Mouse (Mus musculus) CH12.LX (cell line): ENCODE measurements around the gene Wsb2.

Experiments used
- CTCF ChIP-seq, 2 experiments: IDR thresholded peaks in 1 of 2; conservative IDR thresholded peaks in 1 of 2; 2 replicates each; pipeline ENCODE4 v1.5.1; 2011 to 2012; ENCODE audit warnings: low read depth in 2 of 2, low read length in 2 of 2, improper control_type of control experiment in 1 of 2, inconsistent platforms in 1 of 2, mild to moderate bottlenecking in 1 of 2, moderate library complexity in 1 of 2
- E2F4 ChIP-seq: IDR thresholded peaks from 2 replicates; pipeline ENCODE4 v1.6.1; 2011; ENCODE audit warnings: low read depth, low read length, improper control_type of control experiment; ENCODE audit not compliant: insufficient replicate concordance
- MAFK ChIP-seq: IDR thresholded peaks from 2 replicates; pipeline ENCODE4 v1.6.1; 2011; ENCODE audit warnings: low read length, improper control_type of control experiment; ENCODE audit not compliant: insufficient replicate concordance
- MAX ChIP-seq: IDR thresholded peaks from 2 replicates; pipeline ENCODE4 v1.6.1; 2011; ENCODE audit warnings: low read length, improper control_type of control experiment
- MAZ ChIP-seq: IDR thresholded peaks from 2 replicates; pipeline ENCODE4 v1.6.1; 2012; ENCODE audit warnings: low read depth, mild to moderate bottlenecking, inconsistent platforms, low read length, improper control_type of control experiment, moderate library complexity
- NRF1 ChIP-seq: IDR thresholded peaks from 2 replicates; pipeline ENCODE4 v1.6.1; 2014; ENCODE audit warnings: low read depth, mild to moderate bottlenecking, inconsistent platforms, low read length, improper control_type of control experiment, moderate library complexity
- POLR2A ChIP-seq: IDR thresholded peaks from 2 replicates; pipeline ENCODE4 v1.6.1; 2011; ENCODE audit warnings: low read depth, mild to moderate bottlenecking, improper control_type of control experiment, low read length
- RCOR1 ChIP-seq: conservative IDR thresholded peaks from 2 replicates; pipeline ENCODE4 v1.6.1; 2012; ENCODE audit warnings: low read depth, mild to moderate bottlenecking, inconsistent platforms, low read length, improper control_type of control experiment
- ZNF384 ChIP-seq: IDR thresholded peaks from 2 replicates; pipeline ENCODE4 v1.6.1; 2012; ENCODE audit warnings: low read depth, low read length, improper control_type of control experiment, inconsistent platforms

DNA sequence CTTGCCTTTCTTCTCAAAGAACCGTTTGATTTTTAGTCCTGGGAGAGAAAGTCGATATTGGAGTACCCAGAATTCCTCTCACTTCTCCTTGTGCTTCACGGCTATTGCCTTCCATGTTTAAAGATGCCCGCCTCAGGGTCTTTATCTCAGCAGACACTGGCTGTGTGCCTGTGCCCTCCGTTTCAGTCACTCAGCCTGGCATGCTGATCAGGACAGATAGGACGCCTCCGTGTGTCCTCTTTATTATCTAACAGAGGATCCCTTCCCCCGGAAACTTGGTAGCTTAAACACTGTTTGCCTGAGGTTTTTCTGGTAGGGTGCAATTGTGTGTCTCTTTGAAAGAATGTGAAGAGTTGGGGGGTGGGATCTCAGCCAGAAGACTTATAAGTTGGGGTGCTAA lies 18.6 kb upstream of the Wsb2 start:
- TF ChIP-seq CTCF (conservative IDR thresholded peaks at IDR 0.05 in 1 of 2, IDR thresholded peaks at IDR 0.05 in 1 of 2; ENCODE audit: low read depth in 2 of 2, low read length in 2 of 2) (no peak), POLR2A (no peak), E2F4 (no peak), MAZ (no peak), ZNF384 (no peak), RCOR1 (no peak), MAFK (no peak), NRF1 (no peak), MAX (no peak)
